Mouse (Mus musculus): ENCODE data around the gene Gm11555. TPM values are rescaled to one million over a fixed set of nuclear protein-coding genes. Genes with fewer than 3 reads are reported as not detected.
"Not testable (repeated sequence)": the region's sequence is repeated elsewhere in the genome, so short reads cannot be mapped to it uniquely, and the experiment has no call there.

Gm11555 gene
- polyA plus RNA-seq, 1 experiment, result not detected

GRCm38 (mm10) chr11:99633293-99633692 is 16.7 kb downstream of the Gm11555 start:
- no peaks in the 10 kb centered on the region for H3K27me3 ChIP-seq (ENCODE audit: control insufficient read depth, insufficient read depth, low read length)
- no peak overlapping the region for H3K27ac ChIP-seq (ENCODE audit: insufficient read depth, low read length)
- no peak for DNase-seq (ENCODE audit: low read depth in 1 of 2, low spot score in 2 of 2)
- H3K36me3 ChIP-seq (ENCODE audit: control insufficient read depth, insufficient read depth, low read length), result no peaks in the 10 kb centered on the region
- no peaks in the 10 kb centered on the region for H3K4me1 ChIP-seq (ENCODE audit: control insufficient read depth, insufficient read depth, insufficient read length)
- TF ChIP-seq POLR2A (IDR thresholded peaks at IDR 0.05; ENCODE audit: low read depth, low read length), result no peak
- TF ChIP-seq CTCF (IDR thresholded peaks at IDR 0.05; ENCODE audit: extremely low read depth, insufficient read depth, insufficient read length, insufficient replicate concordance), result no peak
- 59% methylated on average over 2 of the region's 2 CpGs for WGBS
- H3K4me3 ChIP-seq (ENCODE audit: extremely low read depth, insufficient read depth, insufficient read length), result no peak overlapping the region

- 76% methylated on average over 3 of the region's 3 CpGs for WGBS
- H3K4me1 ChIP-seq (ENCODE audit: control insufficient read depth, insufficient read depth, insufficient read length), result no peaks in the 10 kb centered on the region
- H3K27ac ChIP-seq (ENCODE audit: insufficient read depth, low read length), result no peak overlapping the region
- no peak for TF ChIP-seq CTCF (IDR thresholded peaks at IDR 0.05; ENCODE audit: extremely low read depth, insufficient read depth, insufficient read length, insufficient replicate concordance)
- DNase-seq (ENCODE audit: low read depth in 1 of 2, low spot score in 2 of 2), result no peak
- no peaks in the 10 kb centered on the region for H3K27me3 ChIP-seq (ENCODE audit: control insufficient read depth, insufficient read depth, low read length)
- H3K4me3 ChIP-seq (ENCODE audit: extremely low read depth, insufficient read depth, insufficient read length), result no peak overlapping the region
- H3K36me3 ChIP-seq (ENCODE audit: control insufficient read depth, insufficient read depth, low read length), result no peaks in the 10 kb centered on the region
Observed at GRCm38 (mm10) chr11:99630890-99631289, 19.1 kb downstream of the Gm11555 start.

- 86% methylated on average over 4 of the region's 4 CpGs for WGBS
- no peak for DNase-seq (ENCODE audit: low read depth in 1 of 2, low spot score in 2 of 2)
- Histone ChIP-seq H3K4me3 (ENCODE audit: extremely low read depth, insufficient read depth, insufficient read length) (no peak within 1 kb of the TSS), H3K4me1 (ENCODE audit: control insufficient read depth, insufficient read depth, insufficient read length) (no peaks in the 10 kb centered on the region), H3K36me3 (ENCODE audit: control insufficient read depth, insufficient read depth, low read length) (no peaks in the 10 kb centered on the region), H3K27me3 (ENCODE audit: control insufficient read depth, insufficient read depth, low read length) (no peaks in the 10 kb centered on the region), H3K27ac (ENCODE audit: insufficient read depth, low read length) (no peak within 1 kb of the TSS)
- TF ChIP-seq POLR2A (IDR thresholded peaks at IDR 0.05; ENCODE audit: low read depth, low read length), result no peak
Observed at GRCm38 (mm10) chr11:99628138-99628537, 21.9 kb downstream of the Gm11555 start, which contains the start of gene Krtap4-1. Gene Krtap4-1 (minus strand): TSS chr11:99628238.

GRCm38 (mm10) chr11:99620335-99620734 is 29.7 kb downstream of the Gm11555 start, which contains the start of gene Gm11562:
Gene Gm11562 (minus strand): TSS chr11:99620435.
- no peak within 1 kb of the TSS for H3K4me3 ChIP-seq (ENCODE audit: extremely low read depth, insufficient read depth, insufficient read length)
- WGBS, result 78% methylated on average over 2 of the region's 2 CpGs
- no peak for DNase-seq (ENCODE audit: low read depth in 1 of 2, low spot score in 2 of 2)
- no peak for TF ChIP-seq POLR2A (IDR thresholded peaks at IDR 0.05; ENCODE audit: low read depth, low read length)
- TF ChIP-seq CTCF (IDR thresholded peaks at IDR 0.05; ENCODE audit: extremely low read depth, insufficient read depth, insufficient read length, insufficient replicate concordance), result no peak
- no peak within 1 kb of the TSS for H3K27ac ChIP-seq (ENCODE audit: insufficient read depth, low read length)
- H3K36me3 ChIP-seq (ENCODE audit: control insufficient read depth, insufficient read depth, low read length), result no peaks in the 10 kb centered on the region
- no peaks in the 10 kb centered on the region for H3K4me1 ChIP-seq (ENCODE audit: control insufficient read depth, insufficient read depth, insufficient read length)
- no peaks in the 10 kb centered on the region for H3K27me3 ChIP-seq (ENCODE audit: control insufficient read depth, insufficient read depth, low read length)

GRCm38 (mm10) chr11:99614796-99615363 is 35.2 kb downstream of the Gm11555 start, which contains the start of gene Krtap2-4:
Gene Krtap2-4 (minus strand): TSS chr11:99614846.
- Histone ChIP-seq H3K27ac (ENCODE audit: insufficient read depth, low read length) (no peak within 1 kb of the TSS), H3K27me3 (ENCODE audit: control insufficient read depth, insufficient read depth, low read length) (no peaks in the 10 kb centered on the region), H3K4me3 (ENCODE audit: extremely low read depth, insufficient read depth, insufficient read length) (no peak within 1 kb of the TSS), H3K36me3 (ENCODE audit: control insufficient read depth, insufficient read depth, low read length) (no peaks in the 10 kb centered on the region), H3K4me1 (ENCODE audit: control insufficient read depth, insufficient read depth, insufficient read length) (no peaks in the 10 kb centered on the region)
- 62% methylated on average over 3 of the region's 3 CpGs for WGBS
- TF ChIP-seq POLR2A (IDR thresholded peaks at IDR 0.05; ENCODE audit: low read depth, low read length) (no peak), CTCF (IDR thresholded peaks at IDR 0.05; ENCODE audit: extremely low read depth, insufficient read depth, insufficient read length, insufficient replicate concordance) (no peak)
- no peak for DNase-seq (ENCODE audit: low read depth in 1 of 2, low spot score in 2 of 2)

GRCm38 (mm10) chr11:99610089-99610488 is 39.9 kb downstream of the Gm11555 start, which contains the start of gene Gm11937:
Gene Gm11937 (minus strand): TSS chr11:99610189.
- H3K27ac ChIP-seq (ENCODE audit: insufficient read depth, low read length); H3K36me3 ChIP-seq (ENCODE audit: control insufficient read depth, insufficient read depth, low read length); H3K4me1 ChIP-seq (ENCODE audit: control insufficient read depth, insufficient read depth, insufficient read length); DNase-seq (ENCODE audit: low read depth in 1 of 2, low spot score in 2 of 2); H3K4me3 ChIP-seq (ENCODE audit: extremely low read depth, insufficient read depth, insufficient read length); H3K27me3 ChIP-seq (ENCODE audit: control insufficient read depth, insufficient read depth, low read length): not testable (repeated sequence)
- 73% methylated on average over 2 of the region's 2 CpGs for WGBS

GRCm38 (mm10) chr11:99609126-99609525 is 40.9 kb downstream of the Gm11555 start:
- DNase-seq (ENCODE audit: low read depth in 1 of 2, low spot score in 2 of 2), result no peak
- WGBS, result 58% methylated on average over 1 of the region's 1 CpGs
- TF ChIP-seq CTCF (IDR thresholded peaks at IDR 0.05; ENCODE audit: extremely low read depth, insufficient read depth, insufficient read length, insufficient replicate concordance), result no peak
- no peak for TF ChIP-seq POLR2A (IDR thresholded peaks at IDR 0.05; ENCODE audit: low read depth, low read length)

GRCm38 (mm10) chr11:99603208-99603607 is 46.8 kb downstream of the Gm11555 start, which contains the start of gene Gm11938:
Gene Gm11938 (minus strand): TSS chr11:99603308.
- 52% methylated on average over 1 of the region's 1 CpGs for WGBS
- H3K36me3 ChIP-seq (ENCODE audit: control insufficient read depth, insufficient read depth, low read length); DNase-seq (ENCODE audit: low read depth in 1 of 2, low spot score in 2 of 2): not testable (repeated sequence)

More at GRCm38 (mm10) chr11:99609126-99609525, 40.9 kb downstream of the Gm11555 start:
- no peaks in the 10 kb centered on the region for H3K36me3 ChIP-seq (ENCODE audit: control insufficient read depth, insufficient read depth, low read length)
- H3K4me3 ChIP-seq (ENCODE audit: extremely low read depth, insufficient read depth, insufficient read length), result no peak overlapping the region
- no peaks in the 10 kb centered on the region for H3K4me1 ChIP-seq (ENCODE audit: control insufficient read depth, insufficient read depth, insufficient read length)
- no peaks in the 10 kb centered on the region for H3K27me3 ChIP-seq (ENCODE audit: control insufficient read depth, insufficient read depth, low read length)
- no peak overlapping the region for H3K27ac ChIP-seq (ENCODE audit: insufficient read depth, low read length)

More at GRCm38 (mm10) chr11:99603208-99603607, 46.8 kb downstream of the Gm11555 start, which contains the start of gene Gm11938:
- not testable (repeated sequence) for H3K4me1 ChIP-seq (ENCODE audit: control insufficient read depth, insufficient read depth, insufficient read length); H3K27ac ChIP-seq (ENCODE audit: insufficient read depth, low read length); H3K4me3 ChIP-seq (ENCODE audit: extremely low read depth, insufficient read depth, insufficient read length); H3K27me3 ChIP-seq (ENCODE audit: control insufficient read depth, insufficient read depth, low read length)

All from spleen, adult 2 months (tissue).